Mouse (Mus musculus) cerebellum, adult 9-11 months (tissue): ENCODE results near the gene Ikzf1.

Experiments used
- DNase-seq: peaks from one replicate; pipeline ENCODE4 v3.0.0; 2022

The Ikzf1 gene

GRCm38 (mm10) chr11:11819206-11819605 lies 134.4 kb downstream of the Ikzf1 start:
- no peak for DNase-seq

GRCm38 (mm10) chr11:11820251-11820650 lies 135.4 kb downstream of the Ikzf1 start:
- DNase-seq = peak; percentile 62

GRCm38 (mm10) chr11:11820737-11821136 lies 135.9 kb downstream of the Ikzf1 start:
- no peak for DNase-seq

GRCm38 (mm10) chr11:11821387-11821975 lies 136.7 kb downstream of the Ikzf1 start:
- DNase-seq = no peak
